Mouse (Mus musculus) CD4-positive naive resting alpha-beta T cell, adult 76 days (primary cell): Measurements from ENCODE around the gene Lats1. TPM values are rescaled to one million over a fixed set of nuclear protein-coding genes. Genes with fewer than 3 reads are reported as not detected.

ENCODE experiments used
- total RNA-seq: library from RNA; stranded (reverse); gene quantifications from one replicate; pipeline ENCODE4 v1.2.4, GENCODE M21; 2023

The Lats1 gene
- 42.2 TPM for total RNA-seq

DNA sequence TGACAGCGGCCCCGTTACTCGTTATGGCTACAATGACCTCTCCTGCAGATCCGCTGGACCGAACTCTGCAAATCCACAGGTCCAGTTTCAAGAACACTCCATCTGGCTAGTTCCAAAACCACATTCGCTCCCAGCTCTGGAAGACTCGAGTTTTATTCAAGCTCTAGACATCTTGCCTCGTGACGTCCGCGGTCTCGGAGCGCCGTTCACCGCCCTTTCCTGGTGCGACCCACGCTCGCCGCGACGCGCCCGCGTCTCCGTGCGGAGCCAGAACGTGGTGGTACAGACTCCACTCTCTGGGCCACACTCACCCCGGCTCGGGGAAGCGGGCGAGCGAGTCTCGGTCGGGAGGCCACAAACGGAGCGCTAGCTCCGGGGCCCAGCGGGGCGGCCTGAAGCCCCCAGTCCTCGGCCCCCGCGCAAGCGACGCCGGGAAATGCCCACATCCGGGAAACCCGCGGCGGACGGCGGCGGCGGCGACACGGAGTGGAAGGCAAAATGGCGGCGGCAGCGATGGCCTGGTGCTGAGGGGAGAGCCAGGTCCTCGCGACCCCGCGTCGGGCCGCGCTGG lies at the start of gene Lats1, which contains the start of gene Pcmt1:
Lats1 (plus strand) TSS at position 484 of the 571 bp plus-strand sequence.
Pcmt1 (minus strand) TSS at position 406 of the 571 bp plus-strand sequence.

GRCm38 (mm10) chr10:7667342-7667802 lies 13.6 kb upstream of the Lats1 start, which contains the start of gene Nup43:
Nup43 (plus strand) TSS chr10:7667503.

DNA sequence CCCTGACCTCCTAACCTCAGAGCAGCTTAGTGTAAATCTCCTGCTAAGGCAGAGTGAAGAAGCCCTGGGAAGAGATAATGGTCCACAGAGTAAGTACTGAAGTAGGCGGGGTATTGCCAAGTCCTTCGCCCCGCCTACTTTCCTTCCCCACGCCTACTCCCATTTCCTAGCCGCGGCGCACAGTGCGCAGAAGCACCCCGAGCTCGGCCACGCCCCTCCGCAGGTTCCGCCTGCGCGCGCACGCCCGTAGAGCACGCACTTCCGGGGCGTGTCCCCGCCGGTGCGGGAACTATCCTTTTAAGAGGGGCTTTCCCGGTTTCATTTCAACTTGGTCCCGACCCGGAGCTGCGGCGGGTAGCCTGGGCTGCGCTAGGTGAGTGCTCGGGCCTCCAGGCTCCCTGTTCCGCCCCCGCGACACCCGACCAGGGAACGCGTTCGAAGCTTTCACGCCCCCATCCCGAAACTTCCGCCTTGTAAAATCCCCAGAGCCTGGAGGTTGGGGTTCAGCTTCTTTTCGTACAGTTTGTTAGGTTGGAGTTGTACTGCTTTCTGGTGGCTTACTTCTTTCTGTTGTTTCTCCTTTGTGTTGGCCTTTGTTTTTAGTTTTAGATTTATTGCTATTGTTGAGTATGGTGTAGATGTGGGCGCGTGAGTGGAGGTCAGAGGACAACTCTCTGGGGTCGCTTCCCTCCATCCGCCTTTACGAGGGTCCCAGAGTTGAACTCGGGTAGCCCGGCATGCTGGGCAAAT lies 44.9 kb downstream of the Lats1 start, which contains the start of gene Katna1:
Katna1 (plus strand) TSS at position 250 of the 750 bp plus-strand sequence.

Other genes starting within 250 kb of the Lats1 start
- 7.5 TPM for gene Ulbp1, start 207.6 kb upstream of the Lats1 start, total RNA-seq
- gene Lrp11, start 91.4 kb upstream of the Lats1 start, total RNA-seq: 3.0 TPM
- 10.1 TPM for gene Nup43, start 13.7 kb upstream of the Lats1 start, total RNA-seq
- 59.0 TPM for gene Pcmt1, start 78 bp upstream of the Lats1 start, total RNA-seq
- gene Katna1, start 44.8 kb downstream of the Lats1 start, total RNA-seq: 59.0 TPM
- gene Ginm1, start 111.6 kb downstream of the Lats1 start, total RNA-seq: 55.3 TPM
- 88.3 TPM for gene Ppil4, start 111.7 kb downstream of the Lats1 start, total RNA-seq
- 22.7 TPM for gene Zc3h12d, start 151.3 kb downstream of the Lats1 start, total RNA-seq